Mouse (Mus musculus): ENCODE data around the gene Tmem56. TPM values are rescaled to one million over a fixed set of nuclear protein-coding genes. Genes with fewer than 3 reads are reported as not detected.

Gene Tmem56
- polyA plus RNA-seq, 3 experiments from 2014 or later = not detected

- ATAC-seq = no peak
Observed at GRCm38 (mm10) chr3:121224763-121225162, 58.1 kb downstream of the Tmem56 start.

- no peak for ATAC-seq
Observed at GRCm38 (mm10) chr3:121224185-121224584, 58.7 kb downstream of the Tmem56 start.

- ATAC-seq = no peak
Observed at GRCm38 (mm10) chr3:121221987-121222386, 60.9 kb downstream of the Tmem56 start.

GRCm38 (mm10) chr3:121217011-121217410, 65.9 kb downstream of the Tmem56 start:
- ATAC-seq = no peak

GRCm38 (mm10) chr3:121213501-121213900, 69.4 kb downstream of the Tmem56 start:
- ATAC-seq = no peak

GRCm38 (mm10) chr3:121212156-121212555, 70.7 kb downstream of the Tmem56 start:
- no peak for ATAC-seq

GRCm38 (mm10) chr3:121208994-121209393, 73.9 kb downstream of the Tmem56 start:
- ATAC-seq = no peak

GRCm38 (mm10) chr3:121206202-121206882, 76.6 kb downstream of the Tmem56 start:
- ATAC-seq = no peak

GRCm38 (mm10) chr3:121202638-121203037, 80.3 kb downstream of the Tmem56 start:
- ATAC-seq = no peak

GRCm38 (mm10) chr3:121201012-121201747, 81.7 kb downstream of the Tmem56 start:
- no peak for ATAC-seq

GRCm38 (mm10) chr3:121189199-121189598, 93.7 kb downstream of the Tmem56 start:
- no peak for ATAC-seq

- no peak for ATAC-seq
Observed at GRCm38 (mm10) chr3:121187510-121187909, 95.4 kb downstream of the Tmem56 start.

- ATAC-seq = no peak
Observed at GRCm38 (mm10) chr3:121186925-121187324, 96.0 kb downstream of the Tmem56 start.

GRCm38 (mm10) chr3:121185197-121185596, 97.7 kb downstream of the Tmem56 start:
- no peak for ATAC-seq

GRCm38 (mm10) chr3:121176011-121176410, 106.9 kb downstream of the Tmem56 start:
- ATAC-seq = no peak

- ATAC-seq = no peak
Observed at GRCm38 (mm10) chr3:121174248-121174945, 108.5 kb downstream of the Tmem56 start.

GRCm38 (mm10) chr3:121172718-121173117, 110.2 kb downstream of the Tmem56 start:
- ATAC-seq = no peak

- ATAC-seq = no peak
Observed at GRCm38 (mm10) chr3:121171872-121172265, 111.0 kb downstream of the Tmem56 start.

GRCm38 (mm10) chr3:121171243-121171871, 111.5 kb downstream of the Tmem56 start, which contains the start of gene Rwdd3:
Rwdd3 (minus strand) TSS chr3:121171695.
- peak; percentile 96 for ATAC-seq

GRCm38 (mm10) chr3:121170631-121171030, 112.3 kb downstream of the Tmem56 start:
- no peak for ATAC-seq

GRCm38 (mm10) chr3:121169092-121169942, 113.6 kb downstream of the Tmem56 start:
- ATAC-seq = no peak

- no peak for ATAC-seq
Observed at GRCm38 (mm10) chr3:121168581-121168980, 114.3 kb downstream of the Tmem56 start.

Data from inflammation-experienced regulatory T-cells, adult 6 months (primary cell).